Mouse (Mus musculus): ENCODE measurements around the gene Sim1. TPM values are rescaled to one million over a fixed set of nuclear protein-coding genes. Genes with fewer than 3 reads are reported as not detected.

Gene Sim1
- 5.1 and 6.0 TPM in 2 replicates for polyA plus RNA-seq (2016; fragmentation: Nextera tagmentation; extraction: Ambion mirVana)

DNA sequence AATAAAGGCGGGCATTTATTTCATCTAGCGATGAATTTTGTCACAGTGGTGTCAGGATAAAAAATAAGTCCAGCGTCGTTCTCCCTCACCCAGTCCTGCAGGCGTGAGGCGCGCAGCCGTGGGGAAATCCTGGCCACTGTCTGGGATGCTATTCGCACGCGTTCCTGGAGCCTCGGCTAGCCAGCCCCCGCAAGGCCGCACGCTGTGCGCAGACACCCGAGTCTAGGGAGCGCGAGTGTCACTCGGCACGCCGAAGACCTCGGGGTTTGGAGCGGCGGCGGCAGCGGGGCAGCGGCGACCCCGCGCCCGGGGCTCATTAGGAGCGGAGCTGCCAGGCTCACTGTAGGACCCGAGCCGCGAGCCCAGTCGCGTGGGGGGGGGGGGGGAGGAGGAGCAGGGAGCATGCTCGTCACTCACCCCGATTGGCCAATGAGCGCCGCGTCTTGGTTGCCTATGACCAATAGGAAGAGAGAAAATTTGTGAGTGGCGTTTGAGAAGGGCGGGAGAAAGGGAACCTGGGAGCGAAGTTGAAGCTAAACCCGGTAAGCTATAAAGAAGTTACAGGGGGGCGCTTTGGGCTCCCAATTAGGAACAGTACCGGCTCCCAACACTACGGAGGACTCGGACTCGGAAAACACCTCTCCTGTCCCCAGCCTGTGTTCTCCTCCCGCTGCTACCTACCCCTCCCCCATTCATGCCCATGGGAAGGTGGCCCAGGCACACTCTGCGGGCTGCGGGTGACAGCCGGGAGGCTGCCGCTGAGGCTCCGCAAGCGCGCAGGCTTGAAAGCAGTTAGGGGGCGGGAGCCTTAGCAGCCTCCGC, at the start of gene Sim1:
Gene Sim1 (plus strand): TSS at position 585 of the 822 bp plus-strand sequence.
- Histone ChIP-seq H3K4me2 (replicated peaks) (peak within 1 kb of the TSS; percentile 86), H3K4me3 (peak within 1 kb of the TSS; percentile 49), H3K36me3 (no peaks in the 10 kb centered on the region), H3K27ac (replicated peaks) (peak within 1 kb of the TSS; percentile 22; the same call in 1 of the 2 replicates), H3K9ac (replicated peaks) (peak within 1 kb of the TSS; percentile 24; the same call in 1 of the 2 replicates), H3K9me3 (no peaks in the 10 kb centered on the region), H3K27me3 (peaks cover 81% of the 10 kb centered on the region), H3K4me1 (peaks cover 21% of the 10 kb centered on the region)
- ATAC-seq (ENCODE audit: low FRiP score, low read depth): peak; percentile 98
- WGBS: under 1% methylated on average over 61 of the region's 62 CpGs

DNA sequence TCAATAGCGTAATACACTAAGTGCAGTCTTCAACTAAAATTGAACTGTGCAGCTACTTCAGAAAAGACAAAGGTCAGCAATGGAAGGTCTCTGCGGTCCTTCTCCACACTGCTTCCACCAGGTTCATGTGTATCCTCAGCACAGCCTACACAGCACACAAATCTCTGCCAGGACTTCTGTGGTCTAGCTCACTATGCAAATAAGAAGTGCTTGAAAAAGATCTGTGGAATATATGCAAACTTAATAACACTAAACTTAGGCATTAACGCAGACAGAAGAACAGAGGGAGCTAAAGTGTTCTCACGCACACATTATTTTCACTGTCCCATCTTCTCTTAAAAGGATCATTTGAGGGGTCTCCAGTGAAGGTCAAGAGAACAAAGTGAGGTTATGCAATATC, 26.4 kb upstream of the Sim1 start:
- Histone ChIP-seq H3K27me3 (no peaks in the 10 kb centered on the region), H3K27ac (replicated peaks) (no peak overlapping the region), H3K4me3 (no peak overlapping the region), H3K36me3 (no peaks in the 10 kb centered on the region), H3K9me3 (no peaks in the 10 kb centered on the region), H3K4me2 (replicated peaks) (no peak overlapping the region), H3K4me1 (no peaks in the 10 kb centered on the region), H3K9ac (replicated peaks) (no peak overlapping the region)
- ATAC-seq (ENCODE audit: low FRiP score, low read depth): no peak
- WGBS: 91% methylated on average over 4 of the region's 4 CpGs

DNA sequence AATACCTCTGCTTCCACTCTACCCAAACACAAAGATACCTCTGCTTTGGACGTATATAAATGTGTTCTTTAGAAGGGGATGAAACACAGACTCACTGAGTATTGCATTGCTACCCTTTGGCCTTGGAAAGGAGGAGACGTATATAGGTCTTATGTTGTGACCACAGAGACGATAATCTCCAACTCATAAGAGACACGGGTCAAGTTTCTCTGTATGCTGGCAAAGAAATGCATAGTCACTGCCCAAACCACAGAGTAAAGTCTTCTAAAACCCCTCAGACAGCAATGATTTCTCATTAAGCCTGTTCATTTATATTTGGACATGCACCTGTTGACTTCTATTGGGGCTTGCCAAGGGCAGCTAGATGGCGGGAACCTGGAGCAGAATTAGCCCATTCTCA, 17.6 kb upstream of the Sim1 start:
- no peaks in the 10 kb centered on the region for H3K27me3 ChIP-seq
- no peak overlapping the region for H3K9ac ChIP-seq (replicated peaks)
- no peak overlapping the region for H3K4me3 ChIP-seq
- ATAC-seq (ENCODE audit: low FRiP score, low read depth): no peak
- no peak overlapping the region for H3K4me2 ChIP-seq (replicated peaks)
- no peak overlapping the region for H3K27ac ChIP-seq (replicated peaks)
- H3K9me3 ChIP-seq: no peaks in the 10 kb centered on the region
- H3K4me1 ChIP-seq: no peaks in the 10 kb centered on the region
- no peaks in the 10 kb centered on the region for H3K36me3 ChIP-seq
- WGBS: 89% methylated on average over 5 of the region's 5 CpGs

GRCm38 (mm10) chr10:50881476-50882069, 13.0 kb upstream of the Sim1 start:
- H3K36me3 ChIP-seq: no peaks in the 10 kb centered on the region
- H3K27ac ChIP-seq (replicated peaks): no peak overlapping the region
- no peaks in the 10 kb centered on the region for H3K4me1 ChIP-seq
- no peak overlapping the region for H3K4me3 ChIP-seq
- peaks cover 13% of the 10 kb centered on the region; the same call in 1 of the 2 replicates for H3K27me3 ChIP-seq
- 13% methylated on average over 2 of the region's 2 CpGs for WGBS
- no peak overlapping the region for H3K9ac ChIP-seq (replicated peaks)
- no peak overlapping the region for H3K4me2 ChIP-seq (replicated peaks)
- H3K9me3 ChIP-seq: no peaks in the 10 kb centered on the region
- ATAC-seq (ENCODE audit: low FRiP score, low read depth): peak; percentile 60

DNA sequence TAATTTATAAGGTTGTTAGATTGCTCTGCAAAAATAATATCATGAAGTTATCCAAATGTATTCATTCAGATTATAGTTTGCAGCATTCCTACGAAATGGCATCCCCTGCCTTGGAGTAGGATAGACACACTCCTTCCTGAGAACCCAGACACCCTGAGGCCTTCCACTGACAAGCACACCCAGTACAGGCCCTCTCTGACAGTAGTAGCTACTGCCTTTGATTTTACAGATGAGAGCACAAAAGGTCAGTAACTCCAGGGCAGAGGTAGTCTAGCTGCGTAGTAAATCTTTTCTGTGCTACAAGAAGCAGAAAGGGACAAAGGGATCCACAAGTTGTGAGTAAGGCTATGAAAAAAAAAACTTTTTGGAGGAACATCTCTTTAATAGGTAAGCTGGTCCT, 12.2 kb upstream of the Sim1 start:
- no peaks in the 10 kb centered on the region for H3K9me3 ChIP-seq
- no peaks in the 10 kb centered on the region for H3K4me1 ChIP-seq
- 75% methylated on average over 2 of the region's 2 CpGs for WGBS
- H3K4me2 ChIP-seq (replicated peaks): no peak overlapping the region
- H3K27me3 ChIP-seq: peaks cover 14% of the 10 kb centered on the region; the same call in 1 of the 2 replicates
- H3K27ac ChIP-seq (replicated peaks): no peak overlapping the region
- H3K36me3 ChIP-seq: no peaks in the 10 kb centered on the region
- ATAC-seq (ENCODE audit: low FRiP score, low read depth): no peak
- H3K4me3 ChIP-seq: no peak overlapping the region
- H3K9ac ChIP-seq (replicated peaks): no peak overlapping the region

GRCm38 (mm10) chr10:50886305-50886704, 8.2 kb upstream of the Sim1 start:
- H3K27me3 ChIP-seq: peaks cover 47% of the 10 kb centered on the region
- H3K27ac ChIP-seq (replicated peaks): no peak overlapping the region
- H3K4me1 ChIP-seq: no peaks in the 10 kb centered on the region
- whole genome bisulfite sequencing: 68% methylated on average over 4 of the region's 4 CpGs
- no peak overlapping the region for H3K9ac ChIP-seq (replicated peaks)
- no peak for ATAC-seq (ENCODE audit: low FRiP score, low read depth)
- H3K4me2 ChIP-seq (replicated peaks): no peak overlapping the region
- no peak overlapping the region for H3K4me3 ChIP-seq
- H3K9me3 ChIP-seq: no peaks in the 10 kb centered on the region
- H3K36me3 ChIP-seq: no peaks in the 10 kb centered on the region

DNA sequence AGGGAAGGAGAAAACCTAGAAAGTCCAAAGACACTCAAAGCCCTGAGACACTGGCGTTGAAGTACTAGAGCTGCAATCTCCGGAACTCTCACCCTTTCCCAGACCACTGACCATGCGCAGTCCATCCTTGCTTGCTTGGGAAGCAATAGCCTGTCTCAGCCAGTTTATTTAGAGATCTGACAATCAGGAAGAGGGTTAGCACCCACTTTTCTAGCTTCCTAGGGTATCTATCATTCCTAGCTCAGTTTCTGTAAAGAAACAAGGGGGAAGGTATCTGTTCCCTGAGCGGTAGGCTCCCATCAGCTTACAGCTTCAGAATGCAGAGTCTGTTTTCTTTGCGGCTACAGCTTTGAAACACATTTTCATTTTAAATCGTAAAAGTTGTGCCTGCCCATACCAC, 3.9 kb upstream of the Sim1 start:
- H3K4me1 ChIP-seq: peaks cover 21% of the 10 kb centered on the region
- no peaks in the 10 kb centered on the region for H3K9me3 ChIP-seq
- WGBS: 7% methylated on average over 6 of the region's 6 CpGs
- no peak for ATAC-seq (ENCODE audit: low FRiP score, low read depth)
- H3K27ac ChIP-seq (replicated peaks): no peak overlapping the region
- H3K27me3 ChIP-seq: peaks cover 83% of the 10 kb centered on the region
- H3K36me3 ChIP-seq: no peaks in the 10 kb centered on the region
- H3K4me3 ChIP-seq: no peak overlapping the region
- H3K9ac ChIP-seq (replicated peaks): no peak overlapping the region
- H3K4me2 ChIP-seq (replicated peaks): no peak overlapping the region

DNA sequence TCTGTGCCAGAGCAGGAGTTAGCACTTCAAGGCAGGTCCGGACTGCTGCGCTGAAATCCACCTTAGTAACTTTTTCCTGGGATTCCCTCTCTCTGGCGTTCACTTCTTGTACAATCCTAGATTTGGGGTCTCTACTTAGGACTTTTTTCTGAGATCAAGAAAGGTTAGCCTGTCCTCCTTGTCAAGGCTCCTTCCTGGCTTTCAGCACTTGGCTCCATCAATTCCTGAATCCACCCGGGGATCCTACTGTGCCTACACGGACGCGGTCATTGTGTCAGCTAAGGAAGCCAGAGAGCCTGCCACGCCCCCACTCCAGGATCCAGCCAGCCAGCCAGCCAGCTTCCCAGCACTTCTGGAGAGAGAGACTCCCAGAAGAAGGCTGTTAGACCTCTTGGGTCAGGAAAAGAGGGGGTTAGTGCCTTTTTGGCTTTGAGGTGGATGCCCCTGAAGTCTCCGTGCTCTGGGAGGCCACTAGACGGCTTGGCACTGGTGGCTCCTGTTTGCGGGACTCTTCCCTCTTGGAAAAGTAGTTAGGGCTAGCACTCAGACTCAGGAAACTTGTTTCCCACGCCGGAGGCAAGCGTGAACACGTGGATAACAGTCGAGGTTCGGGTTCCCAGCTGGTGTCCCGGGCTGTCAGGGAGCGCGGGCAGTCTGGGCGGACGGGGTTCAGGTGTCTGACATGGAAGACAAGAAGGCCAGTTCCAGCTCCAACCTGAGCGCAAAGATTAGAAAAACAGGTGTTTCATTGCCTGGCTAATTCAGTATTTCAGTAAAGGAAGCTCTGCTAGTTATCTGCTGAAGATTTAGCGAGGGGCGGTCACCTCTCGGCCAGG, 2.5 kb upstream of the Sim1 start:
- no peaks in the 10 kb centered on the region for H3K36me3 ChIP-seq
- peak overlapping the region; percentile 33 for H3K4me2 ChIP-seq (replicated peaks)
- under 1% methylated on average over 26 of the region's 26 CpGs for WGBS
- peaks cover 86% of the 10 kb centered on the region for H3K27me3 ChIP-seq
- no peak overlapping the region for H3K27ac ChIP-seq (replicated peaks)
- H3K9me3 ChIP-seq: no peaks in the 10 kb centered on the region
- peak overlapping the region; percentile 19; the same call in 1 of the 2 replicates for H3K4me3 ChIP-seq
- no peak overlapping the region for H3K9ac ChIP-seq (replicated peaks)
- ATAC-seq (ENCODE audit: low FRiP score, low read depth): no peak
- H3K4me1 ChIP-seq: peaks cover 21% of the 10 kb centered on the region

DNA sequence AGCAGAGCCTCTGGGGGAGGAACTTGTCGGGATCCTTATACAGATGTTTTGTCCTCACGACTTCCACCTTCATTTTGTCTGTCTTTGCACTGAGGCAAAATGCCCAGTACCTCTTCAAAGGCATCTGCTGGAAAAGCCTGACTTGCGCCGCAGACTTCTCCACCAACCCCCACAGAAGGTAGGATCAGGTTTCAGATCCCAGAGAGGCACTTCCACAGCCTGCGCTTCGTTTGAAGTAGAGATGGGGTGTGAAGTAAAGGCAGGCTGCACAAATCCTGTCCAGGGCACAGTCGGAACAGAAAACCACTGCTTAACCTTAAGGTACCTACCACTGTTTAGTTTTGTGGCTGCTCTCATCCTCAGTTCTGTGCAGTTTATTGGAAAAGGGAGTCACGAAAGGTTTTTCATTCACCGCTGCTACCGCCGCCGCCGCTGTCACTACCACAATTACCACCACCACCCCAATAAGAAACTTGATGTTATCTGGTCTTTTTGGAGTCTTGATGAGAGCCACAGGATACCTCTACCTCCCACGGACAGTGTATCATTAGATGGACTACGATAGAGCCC, 1.7 kb upstream of the Sim1 start:
- ATAC-seq (ENCODE audit: low FRiP score, low read depth): no peak

GRCm38 (mm10) chr10:50893546-50893945, 1.0 kb upstream of the Sim1 start:
- ATAC-seq (ENCODE audit: low FRiP score, low read depth): no peak
- Histone ChIP-seq H3K9me3 (no peaks in the 10 kb centered on the region), H3K4me1 (peaks cover 21% of the 10 kb centered on the region), H3K27ac (replicated peaks) (no peak overlapping the region), H3K4me2 (replicated peaks) (peak overlapping the region; percentile 86; the same call in 1 of the 2 replicates), H3K36me3 (no peaks in the 10 kb centered on the region), H3K9ac (replicated peaks) (no peak overlapping the region), H3K27me3 (peaks cover 85% of the 10 kb centered on the region), H3K4me3 (0 out of 2 replicates have a peak overlapping the region, but pooled peaks have one; percentile 49)
- WGBS: 2% methylated on average over 10 of the region's 10 CpGs

More for the DNA sequence above, 1.7 kb upstream of the Sim1 start:
- peak overlapping the region; percentile 19 for H3K4me3 ChIP-seq
- no peaks in the 10 kb centered on the region for H3K9me3 ChIP-seq
- H3K4me1 ChIP-seq: peaks cover 21% of the 10 kb centered on the region
- H3K9ac ChIP-seq (replicated peaks): no peak overlapping the region
- under 1% methylated on average over 15 of the region's 15 CpGs for WGBS
- no peaks in the 10 kb centered on the region for H3K36me3 ChIP-seq
- peaks cover 86% of the 10 kb centered on the region for H3K27me3 ChIP-seq
- no peak overlapping the region for H3K27ac ChIP-seq (replicated peaks)
- peak overlapping the region; percentile 33 for H3K4me2 ChIP-seq (replicated peaks)

GRCm38 (mm10) chr10:50895091-50895790, 687 bp downstream of the Sim1 start:
- H3K4me1 ChIP-seq: peaks cover 21% of the 10 kb centered on the region
- H3K9me3 ChIP-seq: no peaks in the 10 kb centered on the region
- peaks cover 77% of the 10 kb centered on the region for H3K27me3 ChIP-seq
- WGBS: under 1% methylated on average over 44 of the region's 44 CpGs
- H3K36me3 ChIP-seq: no peaks in the 10 kb centered on the region
- H3K27ac ChIP-seq (replicated peaks): peak overlapping the region; percentile 22; the same call in 1 of the 2 replicates
- peak overlapping the region; percentile 86 for H3K4me2 ChIP-seq (replicated peaks)
- H3K9ac ChIP-seq (replicated peaks): peak overlapping the region; percentile 24; the same call in 1 of the 2 replicates
- ATAC-seq (ENCODE audit: low FRiP score, low read depth): peak; percentile 8
- H3K4me3 ChIP-seq: peak overlapping the region; percentile 49
